Mouse (Mus musculus) midbrain, embryonic 16.5 days (tissue): Measurements from ENCODE around the gene Slc2a1. TPM values are rescaled to one million over a fixed set of nuclear protein-coding genes. Genes with fewer than 3 reads are reported as not detected.

Experiments used
- microRNA counts: library from miRNA; unstranded; fragments of <30 nt; microRNA quantifications from one replicate; lab custom pipeline; 2016
- microRNA-seq: library from miRNA; unstranded; fragments of <30 nt; microRNA quantifications from one replicate; pipeline ENCODE4, GENCODE M21; 2017
- polyA plus RNA-seq: library from polyadenylated mRNA; unstranded; fragments of >200 nt; fragmentation: Nextera tagmentation; extraction: Ambion mirVana; gene quantifications from 2 replicates; pipeline ENCODE4 v1.2.1, GENCODE M21; 2015

Slc2a1 gene
- polyA plus RNA-seq, 1 experiment from 2014 or later = 90.7 TPM

MicroRNAs encoded within 50 kb of the gene (microRNA counts, 519-probe panel; counts per million panel counts)
- microRNA mmu-miR-1957 (lab: Ali Mortazavi, UCI) = 1,746 counts per million, percentile 35 among the panel's probes with 10 or more counts

Small RNA genes lying within 50 kb of the gene (microRNA-seq; reads per million reads assigned to microRNA genes)
- gene Mir1957a = not detected

Other genes with a start within 250 kb of the Slc2a1 start
- gene Olfr1331, start 244.1 kb upstream of the Slc2a1 start, polyA plus RNA-seq = not detected in 2 replicates
- not detected in 2 replicates for gene Olfr1330, start 220.1 kb upstream of the Slc2a1 start, polyA plus RNA-seq
- not detected in 2 replicates for gene Olfr1329, start 191.2 kb upstream of the Slc2a1 start, polyA plus RNA-seq
- gene Olfr1328, start 170.1 kb upstream of the Slc2a1 start, polyA plus RNA-seq = not detected in 2 replicates
- gene Lao1, start 147.1 kb upstream of the Slc2a1 start, polyA plus RNA-seq = not detected in 2 replicates
- 4.0 and 6.1 TPM in 2 replicates for gene Zfp691, start 65.5 kb downstream of the Slc2a1 start, polyA plus RNA-seq
- gene Ermap, start 81.3 kb downstream of the Slc2a1 start, polyA plus RNA-seq = 0.14 and 0.52 TPM in 2 replicates
- 220 and 230 TPM in 2 replicates for gene Svbp, start 86.6 kb downstream of the Slc2a1 start, polyA plus RNA-seq
- 0.26 and 0.44 TPM in 2 replicates for gene Tmem269, start 109.5 kb downstream of the Slc2a1 start, polyA plus RNA-seq
- 22.6 and 26.0 TPM in 2 replicates for gene AU022252, start 124.0 kb downstream of the Slc2a1 start, polyA plus RNA-seq
- 9.2 and 9.9 TPM in 2 replicates for gene P3h1, start 124.2 kb downstream of the Slc2a1 start, polyA plus RNA-seq
- 0.63 and 1.6 TPM in 2 replicates for gene Cldn19, start 146.7 kb downstream of the Slc2a1 start, polyA plus RNA-seq
- 716 and 727 TPM in 2 replicates for gene Ybx1, start 185.9 kb downstream of the Slc2a1 start, polyA plus RNA-seq
- gene Ppih, start 211.8 kb downstream of the Slc2a1 start, polyA plus RNA-seq = 36.4 and 42.9 TPM in 2 replicates